Mouse (Mus musculus): ENCODE data around the gene Icmt. TPM values are rescaled to one million over a fixed set of nuclear protein-coding genes. Genes with fewer than 3 reads are reported as not detected.

Gene Icmt
- polyA plus RNA-seq, 1 experiment from 2014 or later, result 26.7 TPM

DNA sequence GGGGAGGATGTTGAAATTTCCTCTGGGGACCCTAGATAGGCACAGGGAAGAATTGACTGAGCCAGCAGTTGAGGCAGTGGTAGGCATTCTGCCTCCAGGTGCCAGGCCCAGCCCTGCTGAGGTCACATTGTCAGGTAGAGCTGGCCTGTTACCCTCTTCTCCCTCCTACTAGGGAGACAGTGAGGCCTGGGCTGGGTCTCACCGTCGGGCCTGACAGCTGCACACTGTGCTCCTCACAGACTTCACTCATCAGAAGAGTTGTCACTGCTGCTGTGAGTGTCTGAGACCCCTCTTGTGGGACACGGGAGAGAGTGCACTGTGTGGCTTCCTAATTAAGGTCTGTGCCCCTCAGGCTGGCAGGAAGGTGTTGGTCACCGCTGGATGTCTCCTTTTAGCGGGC, 31.2 kb upstream of the Icmt start:
- ATAC-seq (ENCODE audit: insufficient number of reproducible peaks, low FRiP score, low TSS enrichment, low read depth), result no peak
- Histone ChIP-seq H3K4me2 (replicated peaks) (no peak overlapping the region), H3K27me3 (no peaks in the 10 kb centered on the region), H3K9me3 (replicated peaks) (no peaks in the 10 kb centered on the region), H3K4me1 (peaks cover 72% of the 10 kb centered on the region), H3K36me3 (no peaks in the 10 kb centered on the region), H3K4me3 (replicated peaks) (no peak overlapping the region), H3K9ac (no peak overlapping the region), H3K27ac (replicated peaks) (peak overlapping the region; percentile 85)
- WGBS, result 47% methylated on average over 5 of the region's 5 CpGs

DNA sequence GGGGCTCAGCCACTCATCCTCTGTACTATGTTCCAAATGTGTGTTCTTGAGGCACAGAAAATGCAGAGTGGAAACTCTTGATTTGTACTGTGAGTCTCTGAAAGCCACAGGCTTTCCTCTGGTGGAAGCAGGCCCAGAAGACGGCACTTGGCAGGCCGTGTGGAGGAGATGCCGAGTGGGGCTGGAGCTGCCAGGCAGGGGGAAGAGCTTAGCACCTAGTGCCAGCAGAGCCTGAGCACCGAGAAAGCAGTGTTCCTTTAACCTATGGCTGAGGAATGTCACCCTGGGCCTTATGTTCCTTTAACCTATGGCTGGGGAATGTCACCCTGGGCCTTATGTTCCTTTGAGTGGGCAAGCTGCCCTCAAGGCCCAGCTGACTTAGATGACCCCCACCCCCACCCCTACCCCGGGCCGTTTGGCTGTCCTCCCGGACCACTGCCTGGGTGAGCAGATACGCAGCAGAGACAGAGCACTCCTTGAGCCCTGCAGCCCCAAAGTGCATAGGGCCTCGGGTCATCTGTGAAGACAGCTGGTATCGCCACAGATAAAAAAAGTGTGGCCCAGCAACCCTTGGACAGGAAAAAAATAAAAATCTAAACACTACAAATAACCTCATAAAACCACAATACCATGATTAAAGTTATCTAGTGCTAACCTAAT, 30.7 kb upstream of the Icmt start:
- Histone ChIP-seq H3K4me1 (peaks cover 75% of the 10 kb centered on the region), H3K27me3 (no peaks in the 10 kb centered on the region), H3K36me3 (no peaks in the 10 kb centered on the region), H3K4me3 (replicated peaks) (no peak overlapping the region), H3K9me3 (replicated peaks) (no peaks in the 10 kb centered on the region), H3K4me2 (replicated peaks) (no peak overlapping the region), H3K9ac (no peak overlapping the region), H3K27ac (replicated peaks) (peak overlapping the region; percentile 85)
- 37% methylated on average over 10 of the region's 10 CpGs for WGBS
- ATAC-seq (ENCODE audit: insufficient number of reproducible peaks, low FRiP score, low TSS enrichment, low read depth), result 0 out of 2 replicates have a peak, but pooled peaks have one; percentile 21

DNA sequence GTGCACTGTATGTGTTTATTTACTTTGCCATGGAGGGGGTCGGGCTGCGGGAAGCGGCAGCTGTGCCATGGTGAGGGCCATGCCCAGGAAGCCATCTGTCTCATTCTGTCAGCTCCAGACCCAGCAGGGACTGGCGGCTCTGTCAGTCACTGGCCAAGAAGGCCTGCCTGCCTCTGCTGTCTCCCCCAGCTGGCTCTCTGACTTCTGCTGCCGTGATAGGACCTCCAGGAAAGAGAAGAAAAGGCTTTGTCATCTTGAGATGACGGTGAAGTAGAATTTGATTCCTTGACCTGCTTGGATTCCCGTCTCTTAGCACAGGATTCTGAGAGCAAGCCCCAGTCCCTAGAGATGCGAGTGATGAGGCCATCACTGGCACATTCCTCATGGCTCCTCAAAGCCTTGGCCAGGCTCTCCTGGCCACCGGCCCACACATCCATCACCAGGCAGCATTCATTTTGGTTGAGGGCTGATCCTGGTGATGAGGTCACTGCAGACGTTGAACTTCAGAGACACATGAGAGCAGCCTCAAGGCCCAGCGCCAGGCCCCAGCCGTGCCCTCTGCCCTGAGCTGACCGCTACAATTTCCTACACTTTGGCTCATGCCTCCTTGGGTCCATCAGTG, 29.2 kb upstream of the Icmt start:
- peaks cover 75% of the 10 kb centered on the region for H3K4me1 ChIP-seq
- no peak for ATAC-seq (ENCODE audit: insufficient number of reproducible peaks, low FRiP score, low TSS enrichment, low read depth)
- no peaks in the 10 kb centered on the region for H3K36me3 ChIP-seq
- no peak overlapping the region for H3K4me3 ChIP-seq (replicated peaks)
- no peak overlapping the region for H3K9ac ChIP-seq
- H3K4me2 ChIP-seq (replicated peaks), result no peak overlapping the region
- 67% methylated on average over 13 of the region's 13 CpGs for WGBS
- no peak overlapping the region; the same call in 1 of the 2 replicates for H3K27ac ChIP-seq (replicated peaks)
- H3K27me3 ChIP-seq, result no peaks in the 10 kb centered on the region
- H3K9me3 ChIP-seq (replicated peaks), result no peaks in the 10 kb centered on the region

DNA sequence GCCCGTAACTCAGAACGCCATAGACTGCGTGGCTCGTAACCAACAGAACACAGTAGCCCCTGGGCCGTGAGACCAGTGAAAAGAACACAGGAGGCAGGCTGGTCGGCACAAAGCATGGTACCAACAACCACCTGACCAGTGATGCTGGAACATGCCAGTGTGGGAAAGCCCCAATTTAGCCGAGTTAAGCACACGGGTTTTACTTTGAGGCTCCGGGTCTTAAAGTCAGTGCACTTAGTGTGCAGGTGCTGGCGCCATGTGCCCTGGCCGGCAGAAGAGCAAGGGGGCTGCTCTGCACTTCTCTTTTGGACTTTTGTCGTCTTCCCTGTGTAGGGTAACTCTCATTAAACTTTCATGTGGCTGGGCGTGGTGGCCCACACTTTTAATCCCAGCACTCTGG, 27.1 kb upstream of the Icmt start:
- peaks cover 71% of the 10 kb centered on the region for H3K4me1 ChIP-seq
- H3K4me2 ChIP-seq (replicated peaks), result no peak overlapping the region
- no peak overlapping the region for H3K9ac ChIP-seq
- no peaks in the 10 kb centered on the region for H3K36me3 ChIP-seq
- H3K4me3 ChIP-seq (replicated peaks), result no peak overlapping the region
- H3K27ac ChIP-seq (replicated peaks), result no peak overlapping the region
- ATAC-seq (ENCODE audit: insufficient number of reproducible peaks, low FRiP score, low TSS enrichment, low read depth), result no peak
- no peaks in the 10 kb centered on the region for H3K27me3 ChIP-seq
- H3K9me3 ChIP-seq (replicated peaks), result no peaks in the 10 kb centered on the region
- WGBS, result 88% methylated on average over 13 of the region's 13 CpGs

DNA sequence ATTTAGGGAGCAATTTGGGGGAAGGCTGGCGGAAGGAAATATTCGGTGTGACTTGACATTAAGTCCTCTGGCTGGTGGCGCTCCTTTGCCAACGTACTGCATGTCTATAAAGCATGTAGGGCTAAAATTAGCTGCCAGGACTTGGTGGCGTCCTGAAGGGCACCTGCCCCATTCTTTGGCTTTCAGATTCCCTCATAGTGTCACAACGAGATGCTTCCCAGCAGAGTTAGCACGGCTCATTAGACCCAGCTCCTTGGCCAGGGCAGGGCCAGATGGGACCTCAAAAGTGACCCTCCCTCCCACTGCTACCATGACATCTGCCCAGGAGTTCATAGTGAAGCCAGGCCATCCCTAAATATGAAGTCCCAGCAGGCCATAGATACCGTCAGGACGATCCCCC, 26.4 kb upstream of the Icmt start:
- Histone ChIP-seq H3K4me3 (replicated peaks) (no peak overlapping the region), H3K4me2 (replicated peaks) (no peak overlapping the region), H3K27me3 (peaks cover 1% of the 10 kb centered on the region; the same call in 1 of the 2 replicates), H3K36me3 (no peaks in the 10 kb centered on the region), H3K27ac (replicated peaks) (no peak overlapping the region), H3K9ac (no peak overlapping the region), H3K9me3 (replicated peaks) (no peaks in the 10 kb centered on the region), H3K4me1 (peaks cover 73% of the 10 kb centered on the region)
- WGBS, result 71% methylated on average over 9 of the region's 9 CpGs
- no peak for ATAC-seq (ENCODE audit: insufficient number of reproducible peaks, low FRiP score, low TSS enrichment, low read depth)

DNA sequence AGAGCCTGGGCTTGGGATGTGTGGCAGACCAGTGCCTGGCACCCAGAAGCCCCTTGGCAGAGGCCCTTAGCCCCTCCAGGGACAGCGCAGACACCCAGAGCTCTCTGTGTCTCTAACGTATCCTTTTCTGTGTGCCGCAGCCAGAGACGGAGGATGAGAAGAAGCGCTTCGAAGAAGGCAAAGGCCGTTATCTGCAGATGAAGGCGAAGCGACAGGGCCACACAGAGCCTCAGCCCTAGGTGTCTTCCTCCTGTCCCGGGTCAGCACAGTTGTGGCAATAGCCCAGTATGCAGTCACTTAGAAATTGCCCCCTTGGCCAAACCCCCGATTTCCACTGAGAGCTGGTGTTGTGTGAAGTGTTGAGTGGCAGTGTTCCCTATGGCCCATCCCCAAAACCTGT, 25.7 kb upstream of the Icmt start:
- Histone ChIP-seq H3K27ac (replicated peaks) (peak overlapping the region; percentile 92), H3K9me3 (replicated peaks) (no peaks in the 10 kb centered on the region), H3K4me2 (replicated peaks) (no peak overlapping the region), H3K4me1 (peaks cover 73% of the 10 kb centered on the region), H3K27me3 (peaks cover 7% of the 10 kb centered on the region; the same call in 1 of the 2 replicates), H3K4me3 (replicated peaks) (no peak overlapping the region), H3K36me3 (no peaks in the 10 kb centered on the region), H3K9ac (no peak overlapping the region)
- 89% methylated on average over 11 of the region's 11 CpGs for WGBS
- no peak for ATAC-seq (ENCODE audit: insufficient number of reproducible peaks, low FRiP score, low TSS enrichment, low read depth)

DNA sequence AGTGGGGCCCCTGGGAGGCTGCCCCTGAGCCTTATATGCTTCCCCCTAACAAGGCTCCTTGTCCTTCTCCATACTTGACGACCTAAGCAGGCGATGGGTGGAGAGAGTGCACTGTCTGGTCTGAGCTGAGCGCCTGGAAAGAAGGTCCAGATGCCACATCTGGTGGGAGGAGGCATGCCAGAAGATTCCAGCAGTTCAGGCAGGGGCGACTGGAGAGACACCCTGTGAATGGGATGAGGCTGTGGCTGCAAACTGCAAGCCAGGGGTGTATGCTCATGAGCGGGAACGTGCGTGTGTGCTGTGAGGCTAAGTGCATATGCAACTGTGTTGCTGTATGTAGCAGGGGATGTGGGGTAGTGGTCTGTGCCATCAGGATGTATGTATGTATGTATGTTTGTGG, 25.0 kb upstream of the Icmt start:
- Histone ChIP-seq H3K4me1 (peaks cover 77% of the 10 kb centered on the region), H3K27ac (replicated peaks) (peak overlapping the region; percentile 92)
- 39% methylated on average over 7 of the region's 7 CpGs for WGBS

DNA sequence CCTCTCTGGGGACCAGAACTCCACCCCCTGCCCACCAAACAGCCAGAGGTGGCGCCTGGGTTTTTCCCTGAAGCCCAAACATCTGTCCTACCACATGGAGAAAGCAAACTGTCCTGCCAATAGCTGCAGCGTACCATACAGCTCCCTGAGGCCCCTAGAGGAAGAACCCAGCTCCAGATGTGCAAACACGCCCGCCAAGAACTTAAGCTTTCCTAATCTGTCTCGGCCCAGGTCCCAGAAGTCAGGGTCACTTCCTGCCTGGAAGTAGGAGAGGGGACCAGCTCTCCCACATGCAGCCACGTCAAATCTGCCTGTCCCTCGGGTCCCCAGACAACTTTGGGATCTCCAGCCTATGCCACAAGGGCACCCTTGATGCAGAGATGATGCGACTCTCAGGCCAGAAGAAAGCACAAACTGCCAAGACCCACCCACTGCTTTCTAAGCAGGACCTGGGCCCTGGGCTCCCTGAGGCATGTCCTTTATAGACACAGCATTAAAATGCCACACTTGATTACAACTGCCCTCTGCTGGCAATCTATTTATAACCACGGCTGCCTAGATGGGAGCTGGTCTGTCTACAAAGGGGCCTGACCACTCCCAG, 24.5 kb upstream of the Icmt start:
- H3K4me1 ChIP-seq, result peaks cover 74% of the 10 kb centered on the region
- 16% methylated on average over 9 of the region's 9 CpGs for WGBS
- ATAC-seq (ENCODE audit: insufficient number of reproducible peaks, low FRiP score, low TSS enrichment, low read depth), result peak; percentile 56
- H3K9me3 ChIP-seq (replicated peaks), result no peaks in the 10 kb centered on the region
- peaks cover 7% of the 10 kb centered on the region; the same call in 1 of the 2 replicates for H3K27me3 ChIP-seq
- H3K4me2 ChIP-seq (replicated peaks), result no peak overlapping the region; the same call in 1 of the 2 replicates
- H3K4me3 ChIP-seq (replicated peaks), result no peak overlapping the region
- no peaks in the 10 kb centered on the region for H3K36me3 ChIP-seq
- no peak overlapping the region for H3K9ac ChIP-seq
- H3K27ac ChIP-seq (replicated peaks), result peak overlapping the region; percentile 92

More for the DNA sequence above, 25.0 kb upstream of the Icmt start:
- Histone ChIP-seq H3K4me3 (replicated peaks) (no peak overlapping the region), H3K4me2 (replicated peaks) (no peak overlapping the region; the same call in 1 of the 2 replicates), H3K36me3 (no peaks in the 10 kb centered on the region), H3K9me3 (replicated peaks) (no peaks in the 10 kb centered on the region), H3K27me3 (peaks cover 7% of the 10 kb centered on the region; the same call in 1 of the 2 replicates), H3K9ac (no peak overlapping the region)
- peak; percentile 45 for ATAC-seq (ENCODE audit: insufficient number of reproducible peaks, low FRiP score, low TSS enrichment, low read depth)

DNA sequence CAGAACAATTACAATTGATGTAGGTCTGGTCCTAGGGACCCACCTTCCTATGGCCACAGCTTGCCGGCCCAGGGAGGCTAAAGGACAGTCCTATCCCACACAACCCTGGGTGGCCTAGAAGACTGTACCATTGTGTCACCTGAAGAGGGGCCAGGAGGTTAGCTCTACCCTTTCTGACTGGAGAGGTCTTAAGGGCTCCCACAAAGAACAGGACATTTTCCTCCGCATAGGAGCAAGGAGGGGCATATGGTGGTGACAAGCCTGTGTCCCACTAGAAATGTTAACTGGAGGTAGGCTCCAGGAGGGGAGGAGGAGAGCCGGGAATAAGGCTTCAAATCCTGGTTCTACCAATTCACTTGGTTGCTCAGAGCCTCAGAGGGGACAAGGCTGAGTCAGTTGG, 23.8 kb upstream of the Icmt start:
- Histone ChIP-seq H3K4me3 (replicated peaks) (peak overlapping the region; percentile 75; the same call in 1 of the 2 replicates), H3K9ac (no peak overlapping the region)

DNA sequence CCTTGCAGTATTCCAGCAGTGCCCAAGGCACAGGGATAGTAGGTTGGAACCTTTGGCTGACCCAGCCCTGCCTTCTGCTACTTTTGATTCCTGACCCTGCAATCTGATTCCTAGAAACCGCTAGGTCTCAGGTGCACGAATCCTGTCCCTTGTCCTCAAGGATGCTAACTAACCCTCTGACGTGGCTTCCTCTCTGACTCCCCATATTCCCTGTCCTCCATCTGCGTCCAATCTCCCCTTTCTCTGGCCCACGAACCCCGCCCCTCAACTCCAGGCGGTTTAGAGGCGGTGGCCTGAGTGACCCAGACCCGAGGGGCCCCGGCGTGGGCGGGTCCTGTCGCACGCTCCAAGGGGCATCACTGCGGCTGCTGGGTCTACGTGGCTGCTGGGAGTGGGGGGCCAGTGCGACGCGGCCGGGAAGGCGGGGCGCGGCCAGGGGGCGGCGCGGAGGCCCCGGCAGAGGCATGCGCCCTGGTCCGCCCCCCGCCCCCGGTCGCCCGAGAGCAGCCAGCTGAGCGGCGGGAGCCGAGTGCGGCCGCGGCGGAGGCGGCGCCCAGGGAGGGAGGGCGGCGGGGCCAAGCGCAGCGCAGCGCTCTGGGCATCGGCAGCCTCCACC, 23.3 kb upstream of the Icmt start, which contains the start of gene Gpr153:
Gpr153 (plus strand) TSS at position 612 of the 616 bp plus-strand sequence.
- H3K36me3 ChIP-seq, result no peaks in the 10 kb centered on the region
- 3% methylated on average over 41 of the region's 48 CpGs for WGBS
- peak; percentile 83 for ATAC-seq (ENCODE audit: insufficient number of reproducible peaks, low FRiP score, low TSS enrichment, low read depth)
- H3K4me1 ChIP-seq, result peaks cover 65% of the 10 kb centered on the region
- peaks cover 7% of the 10 kb centered on the region; the same call in 1 of the 2 replicates for H3K27me3 ChIP-seq
- no peaks in the 10 kb centered on the region for H3K9me3 ChIP-seq (replicated peaks)
- H3K9ac ChIP-seq, result peak within 1 kb of the TSS; percentile 70
- H3K4me2 ChIP-seq (replicated peaks), result peak within 1 kb of the TSS; percentile 87
- peak within 1 kb of the TSS; percentile 92 for H3K27ac ChIP-seq (replicated peaks)
- H3K4me3 ChIP-seq (replicated peaks), result peak within 1 kb of the TSS; percentile 75

More for the DNA sequence above, 23.8 kb upstream of the Icmt start:
- Histone ChIP-seq H3K36me3 (no peaks in the 10 kb centered on the region), H3K27ac (replicated peaks) (peak overlapping the region; percentile 92), H3K4me1 (peaks cover 68% of the 10 kb centered on the region), H3K4me2 (replicated peaks) (peak overlapping the region; percentile 87), H3K9me3 (replicated peaks) (no peaks in the 10 kb centered on the region), H3K27me3 (peaks cover 7% of the 10 kb centered on the region; the same call in 1 of the 2 replicates)
- no peak for ATAC-seq (ENCODE audit: insufficient number of reproducible peaks, low FRiP score, low TSS enrichment, low read depth)
- WGBS, result 29% methylated on average over 3 of the region's 3 CpGs

DNA sequence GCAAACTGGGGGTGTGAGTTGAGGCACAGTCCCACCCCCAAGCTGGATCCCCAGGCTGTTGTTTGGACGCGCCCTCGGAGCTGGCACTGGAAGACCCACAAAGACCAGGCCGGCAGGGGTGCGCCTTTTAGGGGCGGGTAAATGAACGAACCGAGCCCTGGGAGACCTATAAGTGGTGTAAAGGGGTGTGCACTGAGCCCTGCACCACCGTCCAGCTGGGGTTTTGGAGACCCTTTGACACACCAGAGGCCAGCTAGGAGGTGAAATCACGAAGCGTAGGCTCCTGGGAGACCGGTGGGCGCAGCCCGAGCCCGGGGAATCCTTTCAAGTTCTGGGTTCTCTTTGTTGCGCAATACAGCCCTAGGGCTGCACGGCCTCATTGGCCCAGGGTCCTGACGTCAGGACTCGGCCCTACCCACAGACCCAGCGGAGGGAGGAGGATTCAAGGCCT, 22.3 kb upstream of the Icmt start:
- peak overlapping the region; percentile 75 for H3K4me3 ChIP-seq (replicated peaks)
- peak overlapping the region; percentile 92 for H3K27ac ChIP-seq (replicated peaks)
- no peaks in the 10 kb centered on the region for H3K36me3 ChIP-seq
- H3K9me3 ChIP-seq (replicated peaks), result no peaks in the 10 kb centered on the region
- no peak for ATAC-seq (ENCODE audit: insufficient number of reproducible peaks, low FRiP score, low TSS enrichment, low read depth)
- H3K4me2 ChIP-seq (replicated peaks), result peak overlapping the region; percentile 87
- H3K4me1 ChIP-seq, result peaks cover 65% of the 10 kb centered on the region
- H3K9ac ChIP-seq, result peak overlapping the region; percentile 70
- peaks cover 9% of the 10 kb centered on the region for H3K27me3 ChIP-seq
- WGBS, result 3% methylated on average over 20 of the region's 20 CpGs
